Mouse (Mus musculus) forebrain, embryonic 12.5 days (tissue): Measurements from ENCODE around the gene Slc38a4. TPM values are rescaled to one million over a fixed set of nuclear protein-coding genes. Genes with fewer than 3 reads are reported as not detected.

Source experiments
- ATAC-seq: fragments of 200-750 bp; cut with Nextera tagmentation; 2 replicates; pipeline ENCODE4 v1.8.0; 2017; ENCODE audit warnings: moderate TSS enrichment; ENCODE audit not compliant: low FRiP score
- H3K27ac ChIP-seq: fragments of 300-500 bp; sonication (generic); 2 replicates; pipeline ENCODE4 v1.5.1; 2016; ENCODE audit warnings: mild to moderate bottlenecking
- H3K27me3 ChIP-seq: fragments of 300-500 bp; sonication (generic); 2 replicates; pipeline ENCODE4 v1.6.1; 2016; ENCODE audit warnings: mild to moderate bottlenecking
- H3K36me3 ChIP-seq: fragments of 300-500 bp; sonication (generic); replicated peaks from 2 replicates; pipeline ENCODE4 v1.6.1; 2016; ENCODE audit warnings: mild to moderate bottlenecking
- H3K4me1 ChIP-seq: fragments of 300-500 bp; sonication (generic); 2 replicates; pipeline ENCODE4 v1.6.1; 2016
- H3K4me2 ChIP-seq: fragments of 300-500 bp; sonication (generic); 2 replicates; pipeline ENCODE4 v1.6.1; 2016; ENCODE audit warnings: mild to moderate bottlenecking, moderate library complexity
- H3K4me3 ChIP-seq: fragments of 300-500 bp; sonication (generic); replicated peaks from 2 replicates; pipeline ENCODE4 v1.5.1; 2016; ENCODE audit warnings: mild to moderate bottlenecking
- H3K9ac ChIP-seq: fragments of 300-500 bp; sonication (generic); 2 replicates; pipeline ENCODE4 v1.6.1; 2016; ENCODE audit warnings: mild to moderate bottlenecking
- H3K9me3 ChIP-seq: fragments of 300-500 bp; sonication (generic); 2 replicates; pipeline ENCODE4 v1.6.1; 2016
- WGBS: fragments of 180-500 bp; shearing (Covaris S2); methylation state at CpG from one replicate; pipeline ENCODE4 v1.1.7; 2016; 5-methylcytosine and 5-hydroxymethylcytosine counted together
- polyA plus RNA-seq: library from polyadenylated mRNA; unstranded; fragments of >200 nt; fragmentation: Nextera tagmentation; extraction: Ambion mirVana; gene quantifications from 2 replicates; pipeline ENCODE4 v1.2.1, GENCODE M21; 2016

The Slc38a4 gene
- polyA plus RNA-seq, 1 experiment from 2014 or later: 14.1 TPM

DNA sequence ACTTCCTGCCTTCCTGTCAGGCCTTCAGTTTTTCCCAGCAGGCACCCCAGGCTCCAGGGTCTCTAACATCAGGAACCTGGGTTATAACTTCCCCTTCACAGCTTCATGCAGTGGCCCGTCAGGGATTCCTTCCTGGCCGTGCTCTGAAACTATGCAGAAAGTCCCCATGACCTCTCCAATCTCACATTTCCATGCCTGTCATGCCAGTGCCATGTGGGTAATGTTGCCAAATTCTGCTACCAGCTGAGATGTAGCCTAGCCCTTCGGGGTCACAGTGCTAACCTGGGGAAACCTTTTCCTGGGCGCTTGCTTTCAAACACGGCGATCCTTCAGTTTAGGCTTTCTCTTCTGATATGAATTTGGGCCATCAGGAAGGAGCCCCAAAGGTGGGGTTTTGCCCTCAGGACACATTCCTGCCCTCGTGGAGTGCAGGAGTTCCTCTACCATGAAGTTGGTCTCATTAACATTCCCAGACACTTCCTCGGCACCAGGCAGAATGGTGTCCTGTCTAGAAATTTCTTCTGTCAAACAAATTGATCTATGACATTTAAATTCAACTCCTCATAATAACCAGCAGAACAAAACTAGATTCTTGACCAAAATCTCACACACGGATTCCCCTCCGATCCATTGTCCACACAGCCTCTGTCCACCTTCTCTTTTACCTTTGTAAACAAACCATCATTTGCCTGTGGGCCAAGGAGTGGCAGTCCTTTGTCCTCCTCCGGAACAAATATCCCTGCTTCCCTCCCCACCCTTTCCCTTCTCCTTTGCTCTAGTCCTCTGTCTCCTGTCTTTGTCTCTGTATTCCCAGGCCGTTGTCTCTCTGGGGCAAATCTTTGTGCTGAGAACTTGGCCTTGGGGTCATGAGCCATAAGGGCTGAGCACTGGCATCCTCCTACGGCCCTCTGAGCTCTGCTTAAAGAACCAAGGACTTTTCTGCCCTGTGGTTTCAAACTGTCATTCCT lies 17.4 kb upstream of the Slc38a4 start:
- no peaks in the 10 kb centered on the region for H3K9me3 ChIP-seq
- no peak overlapping the region for H3K4me2 ChIP-seq
- 76% methylated on average over 13 of the region's 13 CpGs for WGBS
- ATAC-seq: no peak
- no peaks in the 10 kb centered on the region for H3K4me1 ChIP-seq
- H3K9ac ChIP-seq: no peak overlapping the region
- H3K4me3 ChIP-seq: no peak overlapping the region
- no peaks in the 10 kb centered on the region for H3K36me3 ChIP-seq
- no peaks in the 10 kb centered on the region for H3K27me3 ChIP-seq
- no peak overlapping the region for H3K27ac ChIP-seq

DNA sequence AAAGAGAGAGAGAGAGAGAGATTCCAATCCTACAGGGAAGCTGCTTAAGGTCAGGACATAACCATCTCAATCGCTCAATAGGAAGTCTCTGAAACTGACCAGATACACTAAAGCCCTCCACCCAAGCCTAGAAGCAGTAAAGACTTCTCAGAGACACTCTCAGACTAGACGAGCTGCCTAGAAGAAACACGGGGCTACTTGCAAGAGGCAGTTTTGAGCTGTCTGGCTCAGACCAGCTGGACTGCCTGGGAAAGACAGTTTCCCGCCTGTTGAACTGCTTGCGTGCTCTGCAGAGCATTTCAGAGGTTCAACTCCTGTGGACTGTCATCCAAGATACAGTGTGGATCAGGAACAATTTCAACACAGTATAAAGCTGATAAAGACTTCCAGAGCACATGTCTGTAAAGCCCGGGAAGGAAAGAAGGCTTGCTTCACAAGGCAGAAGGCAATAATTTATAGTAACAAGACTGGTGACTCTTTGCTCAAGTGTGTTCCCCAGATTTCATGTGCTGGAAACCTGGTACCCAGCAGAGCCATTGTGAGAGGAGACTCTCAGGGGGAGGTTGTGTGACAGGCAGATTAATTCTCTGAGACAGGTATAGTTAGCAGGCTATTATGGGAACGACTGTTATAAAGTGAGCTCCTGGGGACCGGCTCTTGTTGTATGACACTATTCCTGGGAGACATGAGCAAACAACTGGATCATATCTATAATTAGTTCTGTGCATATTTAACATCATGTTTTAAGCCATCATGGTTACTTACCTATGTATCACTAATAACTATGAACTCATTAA lies 11.8 kb upstream of the Slc38a4 start:
- Histone ChIP-seq H3K36me3 (no peaks in the 10 kb centered on the region), H3K4me2 (no peak overlapping the region), H3K27me3 (no peaks in the 10 kb centered on the region), H3K4me3 (no peak overlapping the region), H3K9me3 (no peaks in the 10 kb centered on the region), H3K9ac (no peak overlapping the region), H3K27ac (no peak overlapping the region), H3K4me1 (no peaks in the 10 kb centered on the region; the same call in 1 of the 2 replicates)
- ATAC-seq: no peak
- 74% methylated on average over 8 of the region's 8 CpGs for WGBS

- Histone ChIP-seq H3K4me3 (no peak overlapping the region), H3K27ac (no peak overlapping the region), H3K36me3 (no peaks in the 10 kb centered on the region), H3K27me3 (no peaks in the 10 kb centered on the region), H3K9ac (no peak overlapping the region), H3K4me1 (no peaks in the 10 kb centered on the region; the same call in 1 of the 2 replicates), H3K9me3 (no peaks in the 10 kb centered on the region), H3K4me2 (no peak overlapping the region)
- 90% methylated on average over 5 of the region's 5 CpGs for WGBS
- no peak for ATAC-seq
Observed at GRCm38 (mm10) chr15:97066937-97067336, 11.2 kb upstream of the Slc38a4 start.

- no peak overlapping the region for H3K27ac ChIP-seq
- H3K9me3 ChIP-seq: no peaks in the 10 kb centered on the region
- WGBS: 88% methylated on average over 5 of the region's 5 CpGs
- H3K27me3 ChIP-seq: no peaks in the 10 kb centered on the region
- ATAC-seq: no peak
- no peak overlapping the region for H3K4me3 ChIP-seq
- no peaks in the 10 kb centered on the region for H3K36me3 ChIP-seq
- H3K9ac ChIP-seq: no peak overlapping the region
- H3K4me1 ChIP-seq: no peaks in the 10 kb centered on the region; the same call in 1 of the 2 replicates
- H3K4me2 ChIP-seq: no peak overlapping the region
Observed at GRCm38 (mm10) chr15:97063211-97063610, 7.5 kb upstream of the Slc38a4 start.

GRCm38 (mm10) chr15:97060973-97061372 lies 5.2 kb upstream of the Slc38a4 start:
- Histone ChIP-seq H3K27ac (no peak overlapping the region), H3K4me2 (no peak overlapping the region), H3K4me3 (no peak overlapping the region), H3K4me1 (no peaks in the 10 kb centered on the region), H3K9me3 (no peaks in the 10 kb centered on the region), H3K36me3 (no peaks in the 10 kb centered on the region), H3K9ac (no peak overlapping the region), H3K27me3 (peaks cover 3% of the 10 kb centered on the region; the same call in 1 of the 2 replicates)
- no peak for ATAC-seq
- 88% methylated on average over 8 of the region's 8 CpGs for whole genome bisulfite sequencing

- 90% methylated on average over 6 of the region's 6 CpGs for WGBS
- Histone ChIP-seq H3K4me1 (no peaks in the 10 kb centered on the region), H3K4me3 (no peak overlapping the region), H3K9me3 (peaks cover 2% of the 10 kb centered on the region; the same call in 1 of the 2 replicates), H3K9ac (no peak overlapping the region), H3K36me3 (no peaks in the 10 kb centered on the region), H3K4me2 (no peak overlapping the region), H3K27me3 (peaks cover 5% of the 10 kb centered on the region; the same call in 1 of the 2 replicates), H3K27ac (no peak overlapping the region)
- ATAC-seq: no peak
Observed at GRCm38 (mm10) chr15:97060571-97060970, 4.8 kb upstream of the Slc38a4 start.

DNA sequence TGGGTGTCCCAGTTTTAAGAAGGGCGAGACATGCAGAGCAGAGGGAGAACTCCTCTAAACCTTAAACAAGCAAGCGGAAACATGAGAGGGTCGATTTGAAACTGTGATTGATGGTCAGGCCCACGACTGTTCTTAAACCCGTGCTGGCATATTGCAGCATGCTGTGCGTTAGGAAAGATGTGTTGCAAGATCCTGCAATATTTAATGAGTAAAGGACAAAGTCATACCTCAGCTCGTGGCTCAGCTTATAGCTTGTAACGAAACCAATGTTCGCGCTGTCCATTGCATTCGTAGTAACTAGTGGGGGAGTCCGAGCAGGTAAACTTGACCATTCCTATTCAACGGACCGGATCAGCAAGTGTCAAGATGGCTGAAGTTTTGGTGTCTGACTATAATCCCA lies 4.3 kb upstream of the Slc38a4 start:
- peaks cover 7% of the 10 kb centered on the region; the same call in 1 of the 2 replicates for H3K9me3 ChIP-seq
- H3K4me2 ChIP-seq: no peak overlapping the region
- H3K27me3 ChIP-seq: peaks cover 5% of the 10 kb centered on the region; the same call in 1 of the 2 replicates
- no peak overlapping the region for H3K27ac ChIP-seq
- no peak overlapping the region for H3K9ac ChIP-seq
- no peaks in the 10 kb centered on the region for H3K36me3 ChIP-seq
- H3K4me1 ChIP-seq: no peaks in the 10 kb centered on the region
- no peak for ATAC-seq
- H3K4me3 ChIP-seq: no peak overlapping the region
- WGBS: 92% methylated on average over 14 of the region's 14 CpGs

DNA sequence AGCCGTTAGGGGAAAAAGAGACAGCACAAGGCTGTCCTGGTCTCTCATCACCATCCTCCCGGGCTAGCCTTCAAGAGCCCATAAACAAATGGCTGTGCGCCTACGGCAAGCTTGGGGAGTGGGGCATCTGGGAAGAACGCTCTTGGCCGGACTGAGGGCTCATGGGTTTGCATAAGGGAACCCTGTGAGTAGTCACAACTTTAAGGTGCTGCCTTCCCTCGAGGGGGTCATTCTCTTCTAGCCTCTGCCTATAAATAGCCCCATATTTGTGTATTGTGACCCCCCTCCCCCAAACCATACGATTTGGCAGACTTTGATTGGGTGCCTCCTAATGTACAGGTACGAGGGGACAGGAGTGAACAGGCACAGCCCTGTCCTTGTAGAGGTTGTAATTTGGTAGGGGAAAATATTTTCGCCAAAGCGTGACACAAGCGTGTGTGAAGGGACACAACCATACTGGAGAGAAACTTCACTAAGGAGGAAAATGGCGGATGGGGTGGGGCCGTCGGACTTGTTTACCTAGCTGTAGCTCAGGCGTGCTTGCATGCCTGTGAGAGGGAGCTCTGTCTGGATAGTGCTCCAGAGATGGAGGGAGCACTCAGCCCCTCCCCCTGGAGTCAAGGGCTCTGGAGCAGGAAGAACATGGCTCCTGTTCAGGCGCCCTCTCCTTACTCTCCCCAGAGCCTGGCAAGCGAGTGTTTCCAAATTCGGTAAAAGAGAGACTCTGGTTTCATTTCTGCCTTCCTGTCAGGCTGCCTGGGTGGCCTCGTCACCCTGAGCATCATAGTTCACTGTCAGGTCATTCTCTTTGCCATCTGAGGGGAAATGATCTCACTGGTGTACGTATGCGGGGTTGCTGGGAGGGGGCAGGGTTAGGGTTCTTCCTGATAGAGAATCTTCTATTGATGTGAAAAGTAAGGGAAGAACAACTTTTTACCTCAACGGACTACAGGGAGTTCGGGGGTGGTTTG lies 3.6 kb upstream of the Slc38a4 start:
- WGBS: 88% methylated on average over 24 of the region's 24 CpGs
- Histone ChIP-seq H3K4me3 (no peak overlapping the region), H3K9me3 (peaks cover 12% of the 10 kb centered on the region; the same call in 1 of the 2 replicates), H3K4me1 (no peaks in the 10 kb centered on the region), H3K4me2 (no peak overlapping the region), H3K9ac (no peak overlapping the region), H3K36me3 (no peaks in the 10 kb centered on the region), H3K27ac (no peak overlapping the region), H3K27me3 (peaks cover 5% of the 10 kb centered on the region; the same call in 1 of the 2 replicates)
- no peak for ATAC-seq

DNA sequence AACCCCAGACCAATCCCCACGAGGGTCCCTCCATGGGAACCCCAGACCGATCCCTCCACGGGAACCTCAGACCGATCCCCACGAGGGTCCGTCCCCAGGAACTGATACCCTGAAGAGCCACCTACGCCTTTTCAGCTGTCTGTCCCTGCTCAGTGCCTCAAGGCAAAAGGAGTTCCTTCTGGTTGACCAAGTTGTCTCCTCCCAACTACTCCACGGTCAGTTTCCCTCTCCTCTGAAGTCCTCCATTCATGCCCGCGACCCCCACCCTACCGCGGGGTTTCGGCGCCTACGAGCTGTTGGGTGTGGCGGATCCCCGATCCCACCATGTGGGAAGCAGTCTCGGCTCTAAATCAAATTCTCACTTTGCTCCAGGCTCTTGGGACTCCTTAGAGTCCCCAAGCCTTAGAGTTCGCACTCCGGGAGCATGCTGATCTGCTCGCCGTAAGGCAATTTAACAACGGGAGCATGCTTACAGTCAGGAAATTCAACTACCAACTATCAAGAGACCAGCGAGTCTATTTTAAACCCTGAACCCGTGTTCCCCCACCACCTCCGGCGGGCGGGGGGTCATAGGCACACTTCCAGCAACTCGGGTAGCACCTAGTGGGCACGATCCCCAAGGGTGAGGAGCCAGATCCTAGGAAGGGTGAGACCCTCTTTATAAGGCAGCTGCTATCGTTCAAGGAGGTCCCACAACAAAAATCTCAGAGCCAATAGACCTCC lies 828 bp downstream of the Slc38a4 start:
- Histone ChIP-seq H3K36me3 (no peaks in the 10 kb centered on the region), H3K9me3 (peaks cover 16% of the 10 kb centered on the region; the same call in 1 of the 2 replicates), H3K4me3 (peak overlapping the region; percentile 33), H3K4me2 (peak overlapping the region; percentile 56), H3K27me3 (peaks cover 5% of the 10 kb centered on the region; the same call in 1 of the 2 replicates), H3K27ac (no peak overlapping the region), H3K9ac (0 out of 2 replicates have a peak overlapping the region, but pooled peaks have one; percentile 17), H3K4me1 (no peaks in the 10 kb centered on the region)
- WGBS: 45% methylated on average over 31 of the region's 31 CpGs
- ATAC-seq: no peak

- Histone ChIP-seq H3K27ac (no peak overlapping the region), H3K27me3 (peaks cover 5% of the 10 kb centered on the region; the same call in 1 of the 2 replicates), H3K4me1 (no peaks in the 10 kb centered on the region), H3K9me3 (peaks cover 16% of the 10 kb centered on the region; the same call in 1 of the 2 replicates), H3K4me2 (peak overlapping the region; percentile 56), H3K36me3 (no peaks in the 10 kb centered on the region), H3K9ac (no peak overlapping the region), H3K4me3 (peak overlapping the region; percentile 33)
- no peak for ATAC-seq
- 55% methylated on average over 15 of the region's 15 CpGs for WGBS
Observed at GRCm38 (mm10) chr15:97054131-97054530, 1.6 kb downstream of the Slc38a4 start.

GRCm38 (mm10) chr15:97050436-97050835 lies 5.3 kb downstream of the Slc38a4 start:
- Histone ChIP-seq H3K4me2 (no peak overlapping the region), H3K4me1 (no peaks in the 10 kb centered on the region), H3K9ac (no peak overlapping the region), H3K27me3 (no peaks in the 10 kb centered on the region), H3K9me3 (peaks cover 13% of the 10 kb centered on the region; the same call in 1 of the 2 replicates), H3K4me3 (no peak overlapping the region), H3K36me3 (no peaks in the 10 kb centered on the region), H3K27ac (no peak overlapping the region)
- WGBS: 79% methylated on average over 12 of the region's 12 CpGs
- ATAC-seq: no peak
